Mouse (Mus musculus): ENCODE results near the gene Zfp74. TPM values are rescaled to one million over a fixed set of nuclear protein-coding genes. Genes with fewer than 3 reads are reported as not detected.

Zfp74 gene
- polyA plus RNA-seq, 1 experiment, result 11.9 TPM

DNA sequence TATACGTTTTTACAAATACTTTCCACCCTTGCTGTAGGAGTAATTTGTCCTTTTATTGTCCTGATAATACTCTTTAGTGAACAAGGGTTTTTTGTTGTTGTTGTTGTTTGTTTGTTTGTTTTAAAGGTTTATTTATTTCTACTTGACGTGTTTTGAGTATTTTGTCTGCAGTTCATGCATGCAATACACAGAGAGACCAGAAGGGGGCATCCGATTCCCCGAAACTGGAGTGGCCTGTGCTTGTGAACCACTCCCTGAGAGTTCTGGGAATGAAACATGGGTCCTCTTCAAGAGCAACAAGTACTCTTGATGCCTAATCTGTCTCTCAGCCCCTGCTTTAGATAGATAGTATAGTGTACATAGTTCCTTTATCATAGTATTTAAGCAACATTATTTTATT is 842 bp upstream of the Zfp74 start:
- H3K4me3 ChIP-seq (ENCODE audit: insufficient read depth, low read length), result no peak overlapping the region
- no peaks in the 10 kb centered on the region for H3K4me1 ChIP-seq (ENCODE audit: control insufficient read depth, insufficient read depth, low read length)
- no peak for TF ChIP-seq POLR2A (IDR thresholded peaks at IDR 0.05; ENCODE audit: low read depth, low read length)
- TF ChIP-seq CTCF (IDR thresholded peaks at IDR 0.05; ENCODE audit: borderline replicate concordance, insufficient read depth, low read length), result 0 out of 2 replicates have a peak, but pooled peaks have one; percentile 6
- H3K27ac ChIP-seq (ENCODE audit: insufficient read depth, low read length), result no peak overlapping the region

GRCm38 (mm10) chr7:29953086-29953485 is 803 bp downstream of the Zfp74 start:
- H3K4me3 ChIP-seq (ENCODE audit: insufficient read depth, low read length), result peak overlapping the region; percentile 54
- no peaks in the 10 kb centered on the region for H3K4me1 ChIP-seq (ENCODE audit: control insufficient read depth, insufficient read depth, low read length)
- peak overlapping the region; percentile 95 for H3K27ac ChIP-seq (ENCODE audit: insufficient read depth, low read length)
- TF ChIP-seq CTCF (IDR thresholded peaks at IDR 0.05; ENCODE audit: borderline replicate concordance, insufficient read depth, low read length) (no peak), POLR2A (IDR thresholded peaks at IDR 0.05; ENCODE audit: low read depth, low read length) (no peak)

GRCm38 (mm10) chr7:29944201-29944600 is 9.7 kb downstream of the Zfp74 start:
- no peak overlapping the region for H3K27ac ChIP-seq (ENCODE audit: insufficient read depth, low read length)
- no peak overlapping the region for H3K4me3 ChIP-seq (ENCODE audit: insufficient read depth, low read length)
- TF ChIP-seq CTCF (IDR thresholded peaks at IDR 0.05; ENCODE audit: borderline replicate concordance, insufficient read depth, low read length) (no peak), POLR2A (IDR thresholded peaks at IDR 0.05; ENCODE audit: low read depth, low read length) (no peak)
- no peaks in the 10 kb centered on the region for H3K4me1 ChIP-seq (ENCODE audit: control insufficient read depth, insufficient read depth, low read length)

- Histone ChIP-seq H3K4me3 (ENCODE audit: insufficient read depth, low read length) (no peak overlapping the region), H3K4me1 (ENCODE audit: control insufficient read depth, insufficient read depth, low read length) (no peaks in the 10 kb centered on the region), H3K27ac (ENCODE audit: insufficient read depth, low read length) (no peak overlapping the region)
- no peak for TF ChIP-seq CTCF (IDR thresholded peaks at IDR 0.05; ENCODE audit: borderline replicate concordance, insufficient read depth, low read length)
- TF ChIP-seq POLR2A (IDR thresholded peaks at IDR 0.05; ENCODE audit: low read depth, low read length), result no peak
Measured at GRCm38 (mm10) chr7:29943720-29944119, 10.2 kb downstream of the Zfp74 start.

DNA sequence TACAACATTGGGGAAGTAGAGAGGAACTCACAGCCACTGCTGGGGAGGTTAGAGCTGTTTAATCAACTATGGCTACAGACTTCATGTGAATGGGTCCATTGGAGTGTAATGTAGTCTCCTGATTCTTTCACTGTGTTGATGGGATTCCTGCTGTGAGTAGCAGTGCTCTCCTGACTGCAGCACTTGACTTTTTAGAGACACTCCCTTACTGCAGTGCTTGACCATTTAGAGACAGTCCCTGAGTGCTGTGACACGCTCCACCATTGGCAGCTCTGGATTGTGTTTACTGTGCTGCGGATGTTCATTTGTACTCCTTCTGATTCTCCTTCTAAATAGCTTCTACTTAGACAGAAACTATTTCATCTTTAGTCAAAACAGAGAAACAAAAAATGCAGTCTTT is 11.1 kb downstream of the Zfp74 start:
- Histone ChIP-seq H3K4me1 (ENCODE audit: control insufficient read depth, insufficient read depth, low read length) (no peaks in the 10 kb centered on the region), H3K27ac (ENCODE audit: insufficient read depth, low read length) (no peak overlapping the region), H3K4me3 (ENCODE audit: insufficient read depth, low read length) (no peak overlapping the region)
- TF ChIP-seq CTCF (IDR thresholded peaks at IDR 0.05; ENCODE audit: borderline replicate concordance, insufficient read depth, low read length) (no peak), POLR2A (IDR thresholded peaks at IDR 0.05; ENCODE audit: low read depth, low read length) (no peak)

GRCm38 (mm10) chr7:29941027-29941426 is 12.9 kb downstream of the Zfp74 start:
- Histone ChIP-seq H3K4me3 (ENCODE audit: insufficient read depth, low read length) (no peak overlapping the region), H3K27ac (ENCODE audit: insufficient read depth, low read length) (no peak overlapping the region), H3K4me1 (ENCODE audit: control insufficient read depth, insufficient read depth, low read length) (no peaks in the 10 kb centered on the region)
- no peak for TF ChIP-seq CTCF (IDR thresholded peaks at IDR 0.05; ENCODE audit: borderline replicate concordance, insufficient read depth, low read length)
- no peak for TF ChIP-seq POLR2A (IDR thresholded peaks at IDR 0.05; ENCODE audit: low read depth, low read length)

- Histone ChIP-seq H3K4me3 (ENCODE audit: insufficient read depth, low read length) (no peak overlapping the region), H3K4me1 (ENCODE audit: control insufficient read depth, insufficient read depth, low read length) (no peaks in the 10 kb centered on the region), H3K27ac (ENCODE audit: insufficient read depth, low read length) (no peak overlapping the region)
- TF ChIP-seq CTCF (IDR thresholded peaks at IDR 0.05; ENCODE audit: borderline replicate concordance, insufficient read depth, low read length), result no peak
- TF ChIP-seq POLR2A (IDR thresholded peaks at IDR 0.05; ENCODE audit: low read depth, low read length), result no peak
Measured at GRCm38 (mm10) chr7:29938856-29939255, 15.0 kb downstream of the Zfp74 start.

GRCm38 (mm10) chr7:29922780-29923179 is 31.1 kb downstream of the Zfp74 start:
- Histone ChIP-seq H3K4me1 (ENCODE audit: control insufficient read depth, insufficient read depth, low read length) (no peaks in the 10 kb centered on the region), H3K27ac (ENCODE audit: insufficient read depth, low read length) (no peak overlapping the region), H3K4me3 (ENCODE audit: insufficient read depth, low read length) (no peak overlapping the region)
- no peak for TF ChIP-seq CTCF (IDR thresholded peaks at IDR 0.05; ENCODE audit: borderline replicate concordance, insufficient read depth, low read length)
- TF ChIP-seq POLR2A (IDR thresholded peaks at IDR 0.05; ENCODE audit: low read depth, low read length), result no peak

DNA sequence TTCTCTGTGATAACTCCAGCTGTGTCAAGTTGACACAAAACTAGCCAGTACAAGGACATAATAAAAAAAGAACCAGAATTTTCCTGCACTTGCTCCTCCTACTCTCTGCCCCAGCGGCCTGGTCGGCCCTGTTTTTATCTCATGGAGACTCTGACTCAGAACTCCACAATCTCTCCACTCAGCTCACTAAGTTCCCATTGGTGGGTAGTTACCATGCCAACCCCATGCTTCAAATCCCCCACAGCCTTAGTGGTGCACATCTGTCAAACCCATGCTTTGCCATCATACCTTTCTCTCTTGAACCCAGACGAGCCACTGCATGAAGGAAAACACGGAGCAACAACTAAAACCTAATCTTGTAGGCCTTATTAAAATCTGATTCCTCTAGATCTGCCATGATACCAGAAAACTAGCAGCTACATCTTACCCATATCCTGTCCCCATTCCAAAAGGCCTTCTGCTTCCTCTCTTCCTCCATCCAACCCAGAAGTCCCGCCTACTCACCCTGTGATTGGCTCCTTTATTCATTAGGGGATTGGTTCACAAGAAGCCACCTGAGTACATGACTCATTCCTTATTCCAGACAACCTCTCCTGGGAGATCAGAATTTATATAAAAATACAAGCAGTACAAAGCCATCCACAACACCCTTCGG is 32.3 kb downstream of the Zfp74 start:
- Histone ChIP-seq H3K4me1 (ENCODE audit: control insufficient read depth, insufficient read depth, low read length) (no peaks in the 10 kb centered on the region), H3K27ac (ENCODE audit: insufficient read depth, low read length) (no peak overlapping the region), H3K4me3 (ENCODE audit: insufficient read depth, low read length) (no peak overlapping the region)
- TF ChIP-seq CTCF (IDR thresholded peaks at IDR 0.05; ENCODE audit: borderline replicate concordance, insufficient read depth, low read length), result no peak
- TF ChIP-seq POLR2A (IDR thresholded peaks at IDR 0.05; ENCODE audit: low read depth, low read length), result no peak

DNA sequence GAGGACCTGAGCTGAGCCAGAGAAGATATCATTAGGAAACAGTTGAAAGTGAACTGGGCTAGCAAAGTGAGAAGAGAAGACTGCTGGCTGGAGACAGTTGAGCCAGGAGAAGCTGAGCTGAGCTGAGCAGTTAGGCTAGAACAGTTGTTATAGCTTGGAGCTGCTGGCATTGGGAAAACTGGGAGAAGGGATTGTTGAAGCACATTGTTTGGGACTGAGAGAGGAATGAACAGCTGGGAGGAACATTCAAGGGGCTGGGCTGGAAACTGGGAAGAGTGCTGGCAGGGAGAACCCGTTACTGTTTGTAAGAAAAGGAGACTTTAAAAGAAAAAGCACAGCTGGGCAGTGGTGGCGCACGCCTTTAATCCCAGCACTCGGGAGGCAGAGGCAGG is 35.8 kb downstream of the Zfp74 start:
- no peak for TF ChIP-seq CTCF (IDR thresholded peaks at IDR 0.05; ENCODE audit: borderline replicate concordance, insufficient read depth, low read length)
- no peak for TF ChIP-seq POLR2A (IDR thresholded peaks at IDR 0.05; ENCODE audit: low read depth, low read length)
- H3K4me3 ChIP-seq (ENCODE audit: insufficient read depth, low read length), result no peak overlapping the region
- H3K27ac ChIP-seq (ENCODE audit: insufficient read depth, low read length), result no peak overlapping the region
- H3K4me1 ChIP-seq (ENCODE audit: control insufficient read depth, insufficient read depth, low read length), result no peaks in the 10 kb centered on the region

All from embryonic fibroblast, embryonic 13.5 days (primary cell).